Mouse (Mus musculus) testis, adult 10 weeks (tissue): ENCODE data around the gene Acot13. TPM values are rescaled to one million over a fixed set of nuclear protein-coding genes. Genes with fewer than 3 reads are reported as not detected.

Source experiments
- polyA plus RNA-seq: library from polyadenylated mRNA; stranded (reverse); fragments of 350-450 nt; fragmentation: Illumina TruSeq; extraction: RNeasy Lipid Tissue Mini Kit (QIAGEN cat#74804); gene quantifications from one replicate; pipeline ENCODE4 v1.2.3, GENCODE M21; 2014; ENCODE audit warnings: low read depth, low replicate concordance

Gene Acot13
- 13.1 TPM for polyA plus RNA-seq

DNA sequence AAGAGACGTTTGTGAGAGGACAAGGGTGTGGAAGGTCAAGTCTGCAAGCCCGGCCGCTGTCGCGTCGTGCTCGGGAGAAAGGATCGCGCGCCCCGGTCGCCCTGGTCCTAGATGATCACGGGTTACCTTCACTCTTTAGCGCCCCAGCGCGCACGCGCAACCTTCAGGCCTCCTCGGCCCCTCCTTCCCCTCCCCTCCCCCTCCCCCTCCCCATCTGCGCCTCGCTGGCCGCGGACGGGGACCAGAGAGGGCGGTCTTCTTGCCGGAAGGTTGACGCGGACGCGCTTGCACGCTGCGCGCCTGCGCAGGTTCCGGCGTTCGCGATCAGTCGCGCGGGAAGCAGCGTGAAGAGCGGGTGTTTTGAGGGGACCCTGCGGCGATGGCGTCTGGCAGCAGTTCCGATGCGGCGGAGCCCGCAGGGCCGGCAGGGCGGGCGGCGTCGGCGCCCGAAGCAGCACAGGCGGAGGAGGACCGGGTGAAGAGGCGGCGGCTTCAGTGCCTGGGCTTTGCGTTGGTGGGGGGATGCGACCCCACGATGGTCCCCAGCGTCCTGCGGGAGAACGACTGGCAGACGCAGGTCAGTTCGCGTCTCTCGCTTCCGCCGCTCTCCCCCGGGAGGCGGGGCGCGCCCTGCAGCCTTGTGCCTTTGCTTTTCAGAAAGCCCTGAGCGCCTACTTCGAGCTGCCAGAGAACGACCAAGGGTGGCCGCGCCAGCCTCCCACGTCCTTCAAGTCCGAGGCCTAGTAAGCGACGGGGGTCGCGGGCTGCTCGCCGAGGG is at the start of gene Acot13, which contains the start of gene Tdp2:
TSS of gene Acot13 (minus strand) at position 188 of the 778 bp plus-strand sequence.
TSS of gene Tdp2 (plus strand) at position 327 of the 778 bp plus-strand sequence.

GRCm38 (mm10) chr13:24844983-24845955 is 13.9 kb upstream of the Acot13 start, which contains the start of gene D130043K22Rik:
Gene D130043K22Rik, plus strand, starts transcription at chr13:24845135.

GRCm38 (mm10) chr13:24801308-24801921 is 29.9 kb downstream of the Acot13 start, which contains the start of gene BC005537:
Gene BC005537, plus strand, starts transcription at chr13:24801657.

Other genes starting within 250 kb of the Acot13 start
- gene Ripor2, start 249.4 kb downstream of the Acot13 start, polyA plus RNA-seq = 0.69 TPM
- gene Armh2, start 90.3 kb downstream of the Acot13 start, polyA plus RNA-seq = 205 TPM
- gene Gmnn, start 69.6 kb downstream of the Acot13 start, polyA plus RNA-seq = 76.6 TPM
- 199 TPM for gene BC005537, start 29.9 kb downstream of the Acot13 start, polyA plus RNA-seq
- 83.7 TPM for gene Tdp2, start 139 bp upstream of the Acot13 start, polyA plus RNA-seq
- 0.97 TPM for gene D130043K22Rik, start 13.6 kb upstream of the Acot13 start, polyA plus RNA-seq
- 2.0 TPM for gene Aldh5a1, start 106.1 kb upstream of the Acot13 start, polyA plus RNA-seq
- 1.2 TPM for gene Gpld1, start 111.6 kb upstream of the Acot13 start, polyA plus RNA-seq
- gene Mrs2, start 188.8 kb upstream of the Acot13 start, polyA plus RNA-seq = 55.0 TPM
- 25.2 TPM for gene Dcdc2a, start 224.5 kb upstream of the Acot13 start, polyA plus RNA-seq